Mouse (Mus musculus) stomach, embryonic 14.5 days (tissue): ENCODE measurements around the gene Ints6. TPM values are rescaled to one million over a fixed set of nuclear protein-coding genes. Genes with fewer than 3 reads are reported as not detected.

Source experiments
- ATAC-seq: fragments of 200-750 bp; cut with Nextera tagmentation; 2 replicates; pipeline ENCODE4 v1.8.0; 2017; ENCODE audit warnings: low read depth, moderate TSS enrichment; ENCODE audit not compliant: insufficient number of reproducible peaks, insufficient read depth, low FRiP score
- H3K27ac ChIP-seq: fragments of 300-500 bp; sonication (generic); 2 replicates; pipeline ENCODE4 v1.5.1; 2014; ENCODE audit warnings: mild to moderate bottlenecking, low read length, moderate library complexity, mixed read lengths
- H3K27me3 ChIP-seq: fragments of 300-500 bp; sonication (generic); 2 replicates; pipeline ENCODE4 v1.6.1; 2014; ENCODE audit warnings: low read length, control low read depth, mixed read lengths; ENCODE audit not compliant: control insufficient read depth, insufficient read depth
- H3K36me3 ChIP-seq: fragments of 300-500 bp; sonication (generic); 2 replicates; pipeline ENCODE4 v1.6.1; 2014; ENCODE audit warnings: mild to moderate bottlenecking, control low read depth, low read length, moderate library complexity, mixed read lengths; ENCODE audit not compliant: control insufficient read depth, insufficient read depth
- H3K4me1 ChIP-seq: fragments of 300-500 bp; sonication (generic); 2 replicates; pipeline ENCODE4 v1.6.1; 2014; ENCODE audit warnings: low read length, control low read depth, mixed read lengths; ENCODE audit not compliant: control insufficient read depth, insufficient read depth
- H3K4me2 ChIP-seq: fragments of 300-500 bp; sonication (generic); replicated peaks from 2 replicates; pipeline ENCODE4 v1.6.1; 2014; ENCODE audit warnings: low read depth, low read length, control low read depth
- H3K4me3 ChIP-seq: fragments of 300-500 bp; sonication (generic); 2 replicates; pipeline ENCODE4 v1.5.1; 2014; ENCODE audit warnings: low read depth, low read length, control low read depth
- H3K9ac ChIP-seq: fragments of 300-500 bp; sonication (generic); replicated peaks from 2 replicates; pipeline ENCODE4 v1.6.1; 2014; ENCODE audit warnings: low read depth, mild to moderate bottlenecking, control low read depth, low read length, moderate library complexity, mixed read lengths
- H3K9me3 ChIP-seq: fragments of 300-500 bp; sonication (generic); 2 replicates; pipeline ENCODE4 v1.6.1; 2016; ENCODE audit warnings: low read depth, low read length, control low read depth; ENCODE audit not compliant: control insufficient read depth
- WGBS: fragments of 180-500 bp; shearing (Covaris S2); extraction: QIAGEN DNeasy Blood & Tissue Kit; methylation state at CpG from one replicate; pipeline ENCODE4 v1.1.7; 2014; 5-methylcytosine and 5-hydroxymethylcytosine counted together
- polyA plus RNA-seq: library from polyadenylated mRNA; unstranded; fragments of >200 nt; fragmentation: Nextera tagmentation; extraction: Ambion mirVana; gene quantifications from 2 replicates; pipeline ENCODE4 v1.2.1, GENCODE M21; 2014

The Ints6 gene
- polyA plus RNA-seq, 1 experiment from 2014 or later, result 36.6 TPM

DNA sequence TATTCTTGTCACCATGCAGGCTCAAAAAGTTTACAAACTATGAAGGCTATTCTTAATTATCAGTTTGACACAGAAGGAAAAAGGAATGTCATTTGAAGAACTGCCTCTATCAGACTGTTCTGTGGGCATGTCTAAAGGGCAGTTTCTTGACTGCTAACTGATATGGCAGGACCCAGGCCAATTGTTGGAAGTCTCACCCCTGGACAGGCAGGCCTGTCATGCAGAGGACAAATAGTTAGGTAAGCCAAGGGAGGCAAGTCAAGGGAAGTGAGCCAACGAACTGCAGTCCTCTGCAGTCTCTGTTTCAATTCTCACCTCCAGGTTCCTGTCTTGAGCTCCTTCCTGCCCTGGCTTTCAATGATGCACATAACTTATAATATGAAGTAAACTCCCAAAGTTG is 29.1 kb downstream of the Ints6 start:
- Histone ChIP-seq H3K4me2 (no peak overlapping the region), H3K9me3 (no peaks in the 10 kb centered on the region), H3K9ac (no peak overlapping the region), H3K36me3 (peaks cover 6% of the 10 kb centered on the region), H3K4me1 (0 out of 2 replicates have a peak, but pooled peaks cover 5% of the 10 kb centered on the region), H3K4me3 (no peak overlapping the region), H3K27me3 (no peaks in the 10 kb centered on the region), H3K27ac (no peak overlapping the region)
- ATAC-seq, result no peak
- 77% methylated on average over 1 of the region's 1 CpGs for WGBS

DNA sequence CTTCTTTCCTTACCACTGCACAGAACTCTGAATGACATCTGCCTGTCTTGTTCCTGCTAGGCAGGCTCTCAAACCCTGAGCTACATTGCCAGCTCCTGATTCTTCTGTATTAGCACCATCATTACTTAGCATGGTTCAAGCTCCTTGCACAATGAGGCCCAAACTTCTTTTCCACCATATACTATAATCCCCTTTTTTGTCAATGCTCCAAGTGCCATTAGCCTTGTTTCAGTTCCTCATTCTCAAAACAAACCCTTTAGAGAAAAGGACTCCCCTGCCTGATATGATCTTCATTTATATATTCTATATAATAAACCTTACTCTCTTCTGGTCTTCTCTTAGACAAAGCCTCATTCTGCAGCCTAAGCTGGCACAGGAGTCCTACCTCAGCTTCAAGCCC is 36.4 kb downstream of the Ints6 start:
- no peak overlapping the region for H3K27ac ChIP-seq
- H3K4me3 ChIP-seq, result no peak overlapping the region
- no peak overlapping the region for H3K4me2 ChIP-seq
- H3K9ac ChIP-seq, result no peak overlapping the region
- no peak for ATAC-seq
- no peaks in the 10 kb centered on the region for H3K27me3 ChIP-seq
- H3K36me3 ChIP-seq, result peaks cover 3% of the 10 kb centered on the region; the same call in 1 of the 2 replicates
- 0 out of 2 replicates have a peak, but pooled peaks cover 5% of the 10 kb centered on the region for H3K4me1 ChIP-seq
- H3K9me3 ChIP-seq, result no peaks in the 10 kb centered on the region

- WGBS, result 73% methylated on average over 1 of the region's 1 CpGs
- Histone ChIP-seq H3K27me3 (no peaks in the 10 kb centered on the region), H3K4me1 (no peaks in the 10 kb centered on the region), H3K4me3 (no peak overlapping the region), H3K9me3 (no peaks in the 10 kb centered on the region), H3K27ac (no peak overlapping the region), H3K9ac (no peak overlapping the region), H3K36me3 (peaks cover 3% of the 10 kb centered on the region; the same call in 1 of the 2 replicates), H3K4me2 (no peak overlapping the region)
- ATAC-seq, result no peak
Measured at GRCm38 (mm10) chr14:62721625-62722024, 39.3 kb downstream of the Ints6 start.

GRCm38 (mm10) chr14:62718161-62718560 is 42.8 kb downstream of the Ints6 start:
- no peaks in the 10 kb centered on the region for H3K27me3 ChIP-seq
- H3K4me1 ChIP-seq, result no peaks in the 10 kb centered on the region
- no peak overlapping the region for H3K9ac ChIP-seq
- H3K27ac ChIP-seq, result no peak overlapping the region
- no peaks in the 10 kb centered on the region for H3K9me3 ChIP-seq
- H3K4me3 ChIP-seq, result no peak overlapping the region
- H3K36me3 ChIP-seq, result peaks cover 21% of the 10 kb centered on the region; the same call in 1 of the 2 replicates
- no peak overlapping the region for H3K4me2 ChIP-seq
- 85% methylated on average over 2 of the region's 2 CpGs for whole genome bisulfite sequencing
- no peak for ATAC-seq

- Histone ChIP-seq H3K36me3 (no peaks in the 10 kb centered on the region), H3K9me3 (no peaks in the 10 kb centered on the region), H3K4me3 (no peak overlapping the region), H3K4me2 (no peak overlapping the region), H3K4me1 (no peaks in the 10 kb centered on the region), H3K9ac (no peak overlapping the region), H3K27ac (no peak overlapping the region), H3K27me3 (no peaks in the 10 kb centered on the region)
- ATAC-seq, result no peak
- 83% methylated on average over 3 of the region's 3 CpGs for WGBS
Measured at GRCm38 (mm10) chr14:62673646-62674045, 87.3 kb downstream of the Ints6 start.

DNA sequence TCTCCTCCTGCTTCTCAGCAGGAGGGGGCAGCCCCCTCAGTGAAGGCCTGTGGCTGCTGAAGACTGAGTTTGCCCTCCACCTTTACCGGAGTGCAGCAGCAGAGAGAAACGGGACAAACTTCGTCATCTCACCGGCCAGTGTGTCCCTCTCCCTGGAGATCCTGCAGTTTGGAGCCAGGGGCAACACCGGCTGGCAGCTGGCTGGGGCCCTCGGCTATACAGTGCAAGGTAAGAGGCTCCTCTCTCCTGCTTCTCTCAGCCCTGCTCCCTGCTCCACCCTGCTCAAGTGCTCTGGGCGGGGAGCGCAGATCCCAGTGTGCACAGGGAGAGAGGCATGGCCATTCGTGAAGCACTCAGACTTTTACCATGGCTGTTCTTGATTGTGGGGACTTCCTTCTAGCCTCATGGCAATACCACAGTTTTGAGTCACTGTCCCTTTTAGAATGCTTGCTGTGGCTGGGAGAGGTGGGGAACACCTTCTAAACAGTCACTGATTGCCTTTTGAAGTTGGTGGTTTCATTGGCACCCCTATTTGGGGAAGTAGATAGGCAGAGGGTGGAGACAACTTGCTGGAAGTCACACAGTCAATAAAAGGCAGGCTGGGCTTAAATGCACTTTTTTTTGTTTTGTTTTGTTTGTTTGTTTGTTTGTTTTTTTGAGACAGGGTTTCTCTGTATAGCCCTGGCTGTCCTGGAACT is 95.8 kb downstream of the Ints6 start:
- no peaks in the 10 kb centered on the region for H3K9me3 ChIP-seq
- H3K4me2 ChIP-seq, result no peak overlapping the region
- H3K4me1 ChIP-seq, result no peaks in the 10 kb centered on the region
- no peak overlapping the region for H3K27ac ChIP-seq
- no peak for ATAC-seq
- H3K4me3 ChIP-seq, result no peak overlapping the region
- no peaks in the 10 kb centered on the region for H3K27me3 ChIP-seq
- no peak overlapping the region for H3K9ac ChIP-seq
- WGBS, result 42% methylated on average over 9 of the region's 9 CpGs
- no peaks in the 10 kb centered on the region for H3K36me3 ChIP-seq

GRCm38 (mm10) chr14:62663367-62663766 is 97.6 kb downstream of the Ints6 start, which contains the start of gene Serpine3:
Gene Serpine3 (plus strand): TSS chr14:62663667.
- Histone ChIP-seq H3K36me3 (no peaks in the 10 kb centered on the region), H3K9ac (no peak within 1 kb of the TSS), H3K4me1 (no peaks in the 10 kb centered on the region), H3K4me2 (no peak within 1 kb of the TSS), H3K27me3 (no peaks in the 10 kb centered on the region), H3K9me3 (no peaks in the 10 kb centered on the region), H3K27ac (no peak within 1 kb of the TSS), H3K4me3 (no peak within 1 kb of the TSS)
- no peak for ATAC-seq
- 80% methylated on average over 8 of the region's 8 CpGs for WGBS

DNA sequence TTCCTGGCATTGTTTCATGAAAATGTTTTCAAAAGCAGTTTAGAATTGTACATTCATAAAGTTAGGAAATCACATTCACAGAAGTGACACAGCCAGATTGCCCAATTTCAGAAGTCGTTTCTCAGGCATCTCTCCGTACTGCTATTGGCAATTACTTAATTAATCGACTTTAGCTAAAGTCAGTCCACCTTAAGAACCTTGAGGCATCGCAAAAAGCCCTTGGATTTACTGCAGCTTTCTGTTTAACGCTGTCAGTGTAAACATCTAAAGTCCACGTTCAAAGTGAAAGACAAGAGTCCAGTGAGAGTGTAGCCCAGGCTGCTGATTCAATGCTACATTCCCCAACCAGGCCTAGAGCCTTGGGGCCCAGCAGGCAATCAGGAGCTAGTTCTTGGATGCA is 98.6 kb downstream of the Ints6 start:
- H3K27me3 ChIP-seq, result no peaks in the 10 kb centered on the region
- H3K4me3 ChIP-seq, result no peak overlapping the region
- H3K27ac ChIP-seq, result no peak overlapping the region
- H3K4me1 ChIP-seq, result no peaks in the 10 kb centered on the region
- H3K9ac ChIP-seq, result no peak overlapping the region
- no peaks in the 10 kb centered on the region for H3K36me3 ChIP-seq
- no peak for ATAC-seq
- no peak overlapping the region for H3K4me2 ChIP-seq
- 63% methylated on average over 6 of the region's 6 CpGs for WGBS
- H3K9me3 ChIP-seq, result no peaks in the 10 kb centered on the region

DNA sequence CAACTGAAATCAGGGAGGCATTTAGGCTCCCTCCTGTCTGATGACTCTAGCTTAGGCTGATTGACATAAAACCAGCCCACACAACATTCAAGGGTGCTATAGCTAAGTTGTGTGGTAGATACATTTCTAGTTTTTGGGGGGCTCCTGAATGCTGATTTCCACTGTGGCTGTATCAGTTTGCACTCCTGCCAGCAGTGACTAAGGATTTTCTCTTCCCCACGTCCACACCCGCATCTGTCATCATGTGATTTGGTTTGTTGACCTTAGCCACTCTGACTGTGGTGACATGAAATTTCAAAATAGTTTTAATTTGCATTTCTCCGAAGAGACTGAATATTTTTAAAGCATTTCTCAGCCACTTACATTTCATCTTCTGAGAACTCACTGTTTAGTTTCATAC is 103.5 kb downstream of the Ints6 start:
- whole genome bisulfite sequencing, result 56% methylated on average over 3 of the region's 3 CpGs
- Histone ChIP-seq H3K4me2 (no peak overlapping the region), H3K4me1 (no peaks in the 10 kb centered on the region), H3K36me3 (no peaks in the 10 kb centered on the region), H3K27me3 (no peaks in the 10 kb centered on the region), H3K9ac (no peak overlapping the region), H3K9me3 (no peaks in the 10 kb centered on the region), H3K27ac (no peak overlapping the region), H3K4me3 (no peak overlapping the region)
- no peak for ATAC-seq
